Mouse (Mus musculus) embryo, embryonic 11.5 days (tissue): ENCODE measurements around the gene Hsbp1.
"Not testable (repeated sequence)": the region's sequence is repeated elsewhere in the genome, so short reads cannot be mapped to it uniquely, and the experiment has no call there.

Source experiments
- DNase-seq: peaks from one replicate; pipeline ENCODE4 v3.0.0-alpha.2; 2012; ENCODE audit warnings: low read depth, low spot score

Gene Hsbp1

GRCm38 (mm10) chr8:119344190-119344856 is at the start of gene Hsbp1:
Hsbp1 (plus strand) TSS chr8:119344488.
- peak; percentile 92 for DNase-seq

DNA sequence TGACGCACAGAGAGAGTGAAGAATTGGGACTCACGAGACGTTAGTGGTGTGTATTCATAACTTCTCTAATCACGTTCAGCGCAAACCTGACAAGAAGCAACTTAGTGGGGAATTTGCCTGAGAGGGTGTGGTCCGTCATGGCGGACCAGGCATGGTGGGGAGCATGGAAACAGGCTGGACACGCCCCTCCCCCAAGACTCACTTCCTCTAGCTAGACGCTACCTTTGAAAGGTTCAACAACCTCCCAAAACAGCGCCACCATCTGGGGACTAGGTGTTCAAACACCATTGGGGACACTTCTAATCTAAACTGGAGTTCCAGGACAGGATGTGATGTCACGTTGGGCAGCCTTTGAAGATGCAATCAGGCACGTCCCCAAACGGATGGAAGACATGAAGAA is 48.8 kb upstream of the Hsbp1 start:
- DNase-seq, result no peak

DNA sequence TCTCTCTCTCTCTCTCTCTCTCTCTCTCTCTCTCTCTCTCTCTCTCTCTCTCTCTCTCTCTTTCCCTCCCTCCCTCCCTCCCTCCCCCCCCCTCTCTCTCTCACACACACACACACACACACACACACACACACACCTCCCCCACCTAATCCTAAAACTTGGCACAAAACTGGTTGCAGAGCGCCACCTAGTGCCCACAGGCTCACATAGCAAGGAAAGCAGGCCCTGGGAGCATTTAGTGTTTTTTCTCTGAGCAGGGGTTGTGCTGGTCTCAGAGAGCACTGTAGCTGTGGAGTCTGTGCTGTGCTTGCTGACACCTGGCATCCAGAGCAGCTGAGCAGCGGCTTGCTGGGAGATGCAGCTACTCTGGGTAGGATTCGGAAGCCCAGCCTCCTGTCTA is 46.5 kb upstream of the Hsbp1 start:
- peak; percentile 19 for DNase-seq

DNA sequence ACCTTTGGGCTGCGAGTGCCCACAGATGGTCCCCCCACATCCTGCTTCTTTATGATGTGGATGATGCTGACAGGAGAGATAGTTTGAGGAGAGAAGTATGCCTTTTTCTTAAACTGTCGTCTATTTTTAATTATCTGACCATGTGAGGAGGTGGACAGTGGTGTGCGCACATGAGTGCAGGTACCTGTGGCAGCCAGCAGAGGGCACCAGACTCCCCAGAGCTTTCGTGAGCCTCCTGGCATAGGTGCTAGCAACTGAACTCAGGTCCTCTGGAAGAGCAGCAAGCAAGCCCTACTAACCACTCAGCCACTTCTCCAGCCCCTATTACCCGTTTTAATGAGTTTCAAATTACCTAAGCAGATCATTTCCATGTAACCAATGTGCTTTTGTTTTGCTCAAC is 44.0 kb upstream of the Hsbp1 start:
- DNase-seq, result no peak

- DNase-seq, result no peak
Measured at GRCm38 (mm10) chr8:119304196-119304595, 40.1 kb upstream of the Hsbp1 start.

- no peak for DNase-seq
Measured at GRCm38 (mm10) chr8:119311412-119311811, 32.9 kb upstream of the Hsbp1 start.

GRCm38 (mm10) chr8:119323215-119323614 is 21.1 kb upstream of the Hsbp1 start:
- DNase-seq, result no peak

- DNase-seq, result no peak
Measured at GRCm38 (mm10) chr8:119339546-119339945, 4.7 kb upstream of the Hsbp1 start.

GRCm38 (mm10) chr8:119343606-119344005 is 682 bp upstream of the Hsbp1 start:
- DNase-seq, result no peak

GRCm38 (mm10) chr8:119345029-119345682 is 868 bp downstream of the Hsbp1 start:
- no peak for DNase-seq

DNA sequence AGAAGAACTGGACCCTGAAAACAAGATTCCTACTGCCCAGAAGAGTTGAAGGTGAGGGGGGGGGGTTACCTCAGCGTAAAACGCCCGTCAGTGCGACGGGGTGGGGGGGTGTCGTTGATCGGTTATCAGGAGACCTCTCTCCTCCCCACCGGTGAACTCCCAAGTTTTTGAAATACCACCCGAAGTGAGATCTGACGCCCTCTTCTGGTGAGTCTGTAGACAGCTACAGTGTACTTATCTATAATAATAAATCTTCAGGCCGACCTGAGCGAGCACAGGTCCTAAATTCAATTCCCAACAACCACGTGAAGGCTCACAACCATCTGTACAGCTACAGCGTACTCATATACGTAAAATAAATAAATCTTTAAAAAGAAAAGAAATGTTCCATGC is 1.4 kb downstream of the Hsbp1 start:
- no peak for DNase-seq

- no peak for DNase-seq
Measured at GRCm38 (mm10) chr8:119351647-119352046, 7.4 kb downstream of the Hsbp1 start.

GRCm38 (mm10) chr8:119352977-119353658 is 8.8 kb downstream of the Hsbp1 start:
- no peak for DNase-seq

DNA sequence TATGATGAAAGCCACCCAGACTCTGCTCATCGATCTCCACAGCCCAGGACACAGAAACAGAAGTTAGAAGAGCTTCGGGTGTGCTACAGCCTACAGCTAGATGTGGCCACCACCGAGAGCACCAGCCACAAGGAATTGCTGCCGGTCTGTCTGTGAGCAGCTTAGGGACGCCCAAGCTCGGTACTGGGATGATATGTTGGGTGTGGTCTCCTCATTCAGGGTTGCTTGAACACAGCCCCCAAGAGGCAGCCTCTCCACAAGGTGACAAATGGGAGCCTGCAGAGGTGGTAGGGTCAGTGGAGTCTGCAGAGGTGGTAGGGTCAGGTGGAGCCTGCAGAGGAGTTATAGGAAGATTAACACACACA is 9.4 kb downstream of the Hsbp1 start:
- no peak for DNase-seq

DNA sequence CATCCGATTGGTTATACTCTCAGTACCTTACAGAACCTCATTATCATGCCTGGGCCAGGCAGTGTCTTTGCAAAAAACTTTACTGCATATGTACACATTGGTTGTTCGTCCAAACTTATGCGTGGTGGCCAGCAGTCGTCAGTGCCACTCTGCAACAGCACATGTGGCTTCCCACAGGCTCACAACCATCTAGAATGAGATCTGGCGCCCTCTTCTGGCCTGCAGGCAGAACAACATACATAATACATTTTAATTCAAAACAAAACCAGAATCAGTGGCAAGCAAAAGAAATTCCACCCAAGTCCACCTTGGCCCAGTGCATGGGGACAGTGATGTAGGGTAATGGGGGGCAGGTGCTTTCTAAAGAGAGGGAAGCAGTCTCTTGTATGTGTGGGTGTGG is 12.3 kb downstream of the Hsbp1 start:
- DNase-seq, result not testable (repeated sequence)

DNA sequence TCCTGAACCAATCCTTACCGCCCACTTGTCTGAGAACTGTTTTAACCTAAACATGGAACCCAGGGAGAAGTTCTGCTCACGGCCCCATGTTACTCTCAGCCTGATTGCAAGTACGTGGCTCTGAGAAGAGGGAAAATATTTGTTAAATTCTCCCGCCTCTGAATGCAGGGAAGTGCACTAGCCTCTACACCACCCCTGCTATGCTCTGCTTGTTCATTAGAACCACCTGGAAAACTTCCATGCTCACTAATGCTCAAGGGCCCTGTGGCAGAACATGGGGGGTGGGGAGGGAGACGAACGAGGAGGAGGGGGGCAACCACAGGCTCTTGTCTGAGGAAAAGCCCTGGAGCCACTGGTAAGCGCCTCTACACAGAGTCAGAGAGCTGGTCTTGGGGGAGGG is 13.9 kb downstream of the Hsbp1 start:
- DNase-seq, result no peak

DNA sequence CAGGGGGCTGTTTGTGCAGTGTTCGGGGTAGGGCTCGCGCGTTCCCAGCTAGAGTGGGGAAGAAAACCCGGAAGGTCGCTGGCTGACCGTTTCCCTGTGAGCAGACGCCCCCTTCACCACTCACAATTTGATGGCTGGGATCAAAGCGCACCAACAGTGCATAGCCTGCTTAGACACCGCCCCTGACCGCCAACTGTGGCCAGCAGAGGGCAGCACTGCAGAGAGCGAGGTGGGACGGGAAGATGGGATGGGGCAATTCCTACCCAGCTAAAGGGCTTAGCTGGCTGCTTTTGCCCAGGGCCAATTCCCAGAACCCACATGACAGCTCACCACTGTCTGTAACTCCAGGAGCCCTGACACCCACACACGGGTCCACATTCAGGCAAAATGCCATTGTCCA is 14.5 kb downstream of the Hsbp1 start:
- peak; percentile 20 for DNase-seq

DNA sequence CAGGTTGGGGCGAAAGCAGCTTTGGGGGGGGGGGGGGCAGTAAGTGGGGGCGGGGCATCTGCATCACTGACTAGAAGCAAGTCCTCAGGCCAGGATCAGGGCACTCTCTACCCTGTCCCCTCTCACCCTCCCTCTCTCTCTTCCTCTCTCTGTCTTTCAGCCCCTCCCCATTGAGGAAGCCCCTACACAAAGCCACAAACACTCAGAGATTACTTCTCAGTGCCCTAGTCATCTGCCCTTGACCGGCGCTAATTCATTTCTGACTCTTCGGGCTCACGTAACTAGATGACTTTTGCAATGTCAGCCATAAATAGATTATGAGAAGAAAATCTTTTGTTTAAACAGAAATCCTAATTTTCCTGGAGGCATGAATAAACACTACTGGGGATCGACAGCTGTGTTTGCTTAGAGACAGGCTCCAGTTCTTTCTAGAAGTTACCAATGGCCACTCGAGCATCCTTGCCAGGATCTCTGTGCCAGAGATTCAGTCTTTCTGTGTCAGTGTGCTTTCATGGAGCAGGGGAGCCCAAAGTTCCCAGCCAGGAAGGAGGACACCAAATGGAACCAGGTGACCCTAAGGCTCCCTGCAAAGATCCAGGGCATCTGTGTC is 16.5 kb downstream of the Hsbp1 start:
- no peak for DNase-seq

- not testable (repeated sequence) for DNase-seq
Measured at GRCm38 (mm10) chr8:119374716-119375115, 30.4 kb downstream of the Hsbp1 start.

GRCm38 (mm10) chr8:119378476-119378875 is 34.2 kb downstream of the Hsbp1 start:
- DNase-seq, result no peak

- peak; percentile 14 for DNase-seq
Measured at GRCm38 (mm10) chr8:119380619-119381018, 36.3 kb downstream of the Hsbp1 start.

DNA sequence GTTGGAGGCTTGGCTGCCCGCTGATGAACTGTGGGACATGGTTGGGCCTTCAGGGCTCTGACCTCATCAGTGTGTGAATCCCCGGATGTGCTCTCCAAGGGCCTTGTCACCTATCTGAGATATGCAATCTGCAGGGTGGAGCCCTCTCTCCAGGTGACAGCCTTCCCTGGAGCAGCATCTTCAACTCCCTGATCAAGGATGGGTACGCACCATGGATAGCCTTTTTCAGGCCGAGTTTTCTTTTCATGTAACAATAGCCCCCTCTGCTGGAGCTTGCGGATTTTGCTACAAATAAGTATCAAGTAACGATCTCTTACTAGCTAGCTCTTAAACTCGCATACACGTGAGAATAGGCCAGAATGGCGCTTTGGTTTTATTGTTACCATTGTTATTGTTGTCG is 40.2 kb downstream of the Hsbp1 start:
- peak; percentile 47 for DNase-seq

GRCm38 (mm10) chr8:119385854-119386253 is 41.6 kb downstream of the Hsbp1 start:
- no peak for DNase-seq
